Mouse (Mus musculus) retina, postnatal 1 day (tissue): ENCODE measurements at regions not wholly inside any gene's neighbourhood (a gene's known extent, or its start where the extent isn't known, plus 50 kb on each side); places are given as distances from the start of the nearest gene placed in this dataset.

Source experiments
- DNase-seq: peaks from one replicate; pipeline ENCODE4 v3.0.0-alpha.2; 2012

GRCm38 (mm10) chr8:59977024-59977662, 525.9 kb downstream of the Gm10283 start:
- no peak for DNase-seq

GRCm38 (mm10) chr8:59965416-59965815, 537.6 kb downstream of the Gm10283 start:
- no peak for DNase-seq

GRCm38 (mm10) chr8:59963234-59963633, 539.8 kb downstream of the Gm10283 start:
- no peak for DNase-seq

GRCm38 (mm10) chr8:59953741-59954140, 549.3 kb downstream of the Gm10283 start:
- DNase-seq: peak; percentile 12

GRCm38 (mm10) chr8:59906799-59907198, 596.2 kb downstream of the Gm10283 start:
- DNase-seq: no peak
